ENCODE assay signal across 9 mouse cellular contexts in genomic region chr3:37398661-37399395, GRCm38 (mm10). TPM values are rescaled to one million over a fixed set of nuclear protein-coding genes. Genes with fewer than 3 reads are reported as not detected.
A peak's percentile ranks its signal among the peaks of the same experiment; 100 is the strongest.
DNase-seq lines count a peak whose midpoint lies in the region; ATAC-seq and TF ChIP-seq lines count a peak whose summit lies in the region.
"Had no signal": no experiment of that assay in that cellular context is flagged by ENCODE, and none has a peak within 500 bp of the region (broad histone marks: within the 10 kb centered on the region; RNA-seq: fewer than 3 reads in every experiment).

No protein-coding gene starts in this region.

- H3K36me3 ChIP-seq in lung, postnatal 0 days (ENCODE audit: insufficient read depth, low read length): no peaks in the 10 kb centered on the region
- H3K36me3 ChIP-seq in intestine, postnatal 0 days (ENCODE audit: control insufficient read depth, insufficient read depth): no peaks in the 10 kb centered on the region

- 60% methylated on average over 7 of the region's 7 CpGs for WGBS in lung, postnatal 0 days
- 68% methylated on average over 7 of the region's 7 CpGs for WGBS in intestine, postnatal 0 days

- DNase-seq in cerebellum, adult 11-12 months: peak; percentile 21
- no peak for DNase-seq in cerebellum, adult 9-10 months
- peak; percentile 84 for DNase-seq in 3T3-L1 (ENCODE audit: low read depth, low spot score)
- DNase-seq in gastrocnemius, postnatal 10 days: peak; percentile 72
- DNase-seq in lung, postnatal 0 days (ENCODE audit: low spot score): peak; percentile 79
- no peak for DNase-seq in layer of hippocampus, postnatal 14 days (ENCODE audit: low spot score in 2 of 2)

- no peaks in the 10 kb centered on the region for H3K9me3 ChIP-seq in lung, postnatal 0 days (ENCODE audit: low read length)
- no peaks in the 10 kb centered on the region for H3K9me3 ChIP-seq in intestine, postnatal 0 days (ENCODE audit: control insufficient read depth)

- H3K27me3 ChIP-seq in lung, postnatal 0 days (replicated peaks; ENCODE audit: insufficient read depth, low read length): no peaks in the 10 kb centered on the region
- H3K27me3 ChIP-seq in intestine, postnatal 0 days (replicated peaks; ENCODE audit: control insufficient read depth, insufficient read depth, low read length): no peaks in the 10 kb centered on the region

- H3K4me2 ChIP-seq in lung, postnatal 0 days (replicated peaks; ENCODE audit: low read depth, low read length): no peak overlapping the region
- H3K4me2 ChIP-seq in intestine, postnatal 0 days (replicated peaks; ENCODE audit: low read depth): no peak overlapping the region

- no peaks in the 10 kb centered on the region for H3K4me1 ChIP-seq in lung, postnatal 0 days (ENCODE audit: insufficient read depth, low read depth, low read length)
- no peaks in the 10 kb centered on the region for H3K4me1 ChIP-seq in intestine, postnatal 0 days (replicated peaks; ENCODE audit: control insufficient read depth, insufficient read depth, low read length)

- H3K27ac ChIP-seq in lung, postnatal 0 days (ENCODE audit: low read length): peak overlapping the region; percentile 35
- no peak overlapping the region for H3K27ac ChIP-seq in intestine, postnatal 0 days (ENCODE audit: low read depth, low read length)
- H3K27ac ChIP-seq: layer of hippocampus, adult 2 months had no signal

- TF ChIP-seq EP300 in lung, postnatal 0 days (IDR thresholded peaks at IDR 0.05): no peak

- no peak overlapping the region for H3K4me3 ChIP-seq in lung, postnatal 0 days (ENCODE audit: low read depth, low read length)
- no peak overlapping the region for H3K4me3 ChIP-seq in intestine, postnatal 0 days (ENCODE audit: low read depth, low read length)
- H3K4me3 ChIP-seq: layer of hippocampus, adult 2 months had no signal

- ATAC-seq in lung, postnatal 0 days: peak; percentile 90
- no peak for ATAC-seq in intestine, postnatal 0 days
- no peak for ATAC-seq in inflammation-experienced regulatory T-cells, adult 6 months

- no peak overlapping the region for H3K9ac ChIP-seq in lung, postnatal 0 days (replicated peaks; ENCODE audit: low read depth)
- no peak overlapping the region for H3K9ac ChIP-seq in intestine, postnatal 0 days (ENCODE audit: low read depth, low read length)

- TF ChIP-seq CTCF in lung, postnatal 0 days (IDR thresholded peaks at IDR 0.05): no peak
- no peak for TF ChIP-seq CTCF in intestine, postnatal 0 days (IDR thresholded peaks at IDR 0.05; ENCODE audit: low read depth)

RNA-seq across cellular contexts. Expression of gene Spata5, which starts 20.9 kb away (rescaled TPM):
- 10 to 100 TPM; 14.5 to 14.8 TPM for total RNA-seq in gastrocnemius, postnatal 10 days (2021)
- polyA plus RNA-seq in lung, postnatal 0 days (2015; fragmentation: Nextera tagmentation; extraction: Ambion mirVana): 13.1 and 17.2 TPM in 2 replicates
- total RNA-seq in layer of hippocampus, postnatal 14 days (2021): 10 to 100 TPM; 21.0 to 21.4 TPM
- 13.1 and 15.9 TPM in 2 replicates for polyA plus RNA-seq in intestine, postnatal 0 days (2015; fragmentation: Nextera tagmentation; extraction: Ambion mirVana)
- polyA plus RNA-seq in inflammation-experienced regulatory T-cells, adult 6 months (2017; shearing (Covaris generic)): 10 to 100 TPM; 21.3 to 27.3 (median 26.5) TPM

RNA-seq across cellular contexts. Expression of gene Nudt6, which starts 21.2 kb away (rescaled TPM):
- 10 to 100 TPM; 24.8 to 25.5 TPM for total RNA-seq in gastrocnemius, postnatal 10 days (2021)
- 7.3 and 8.8 TPM in 2 replicates for polyA plus RNA-seq in lung, postnatal 0 days (2015; fragmentation: Nextera tagmentation; extraction: Ambion mirVana)
- total RNA-seq in layer of hippocampus, postnatal 14 days (2021): 1 to 10 TPM; 6.1 to 6.8 TPM
- 6.2 and 7.5 TPM in 2 replicates for polyA plus RNA-seq in intestine, postnatal 0 days (2015; fragmentation: Nextera tagmentation; extraction: Ambion mirVana)
- polyA plus RNA-seq in inflammation-experienced regulatory T-cells, adult 6 months (2017; shearing (Covaris generic)): 10 to 100 TPM in 2 of 3 experiments, 1 to 10 TPM in 1; 9.8 to 19.2 (median 14.1) TPM

RNA-seq across cellular contexts. Expression of gene Fgf2, which starts 50.7 kb away (rescaled TPM):
- 10 to 100 TPM; 15.9 to 17.5 TPM for total RNA-seq in gastrocnemius, postnatal 10 days (2021)
- 1.5 and 2.1 TPM in 2 replicates for polyA plus RNA-seq in lung, postnatal 0 days (2015; fragmentation: Nextera tagmentation; extraction: Ambion mirVana)
- 1 to 10 TPM; 5.3 to 6.0 TPM for total RNA-seq in layer of hippocampus, postnatal 14 days (2021)
- 1.0 and 1.1 TPM in 2 replicates for polyA plus RNA-seq in intestine, postnatal 0 days (2015; fragmentation: Nextera tagmentation; extraction: Ambion mirVana)
- polyA plus RNA-seq in inflammation-experienced regulatory T-cells, adult 6 months (2017; shearing (Covaris generic)): 1 to 10 TPM; 1.5 to 2.6 (median 1.9) TPM

Comparison
In these comparisons a context has a peak if more than half of its experiments do, and no peak if none do; other contexts are left out.
1. DNase-seq: peak in cerebellum, adult 11-12 months (single experiment), 3T3-L1 (single experiment), gastrocnemius, postnatal 10 days (single experiment) and lung, postnatal 0 days (single experiment); none in cerebellum, adult 9-10 months (single experiment) and layer of hippocampus, postnatal 14 days (0 of 2).